Mouse (Mus musculus) retina, adult 2 months (tissue): ENCODE results near the gene Kansl1.

ENCODE experiments used
- DNase-seq: peaks from one replicate; pipeline ENCODE4 v3.0.0-alpha.2; 2012; ENCODE audit warnings: low read depth, low spot score

Kansl1 gene

GRCm38 (mm10) chr11:104309377-104310225, 159.1 kb downstream of the Kansl1 start:
- DNase-seq: no peak

GRCm38 (mm10) chr11:104307136-104307535, 161.5 kb downstream of the Kansl1 start:
- DNase-seq: no peak

GRCm38 (mm10) chr11:104306483-104306882, 162.2 kb downstream of the Kansl1 start:
- DNase-seq: no peak

- no peak for DNase-seq
These were observed 162.9 kb downstream of the Kansl1 start for GRCm38 (mm10) chr11:104305711-104306110.

- DNase-seq: no peak
These were observed 165.3 kb downstream of the Kansl1 start for GRCm38 (mm10) chr11:104303088-104303960.

GRCm38 (mm10) chr11:104302628-104303027, 166.0 kb downstream of the Kansl1 start:
- no peak for DNase-seq

- no peak for DNase-seq
These were observed 171.0 kb downstream of the Kansl1 start for GRCm38 (mm10) chr11:104297671-104298070.

GRCm38 (mm10) chr11:104295656-104296055, 173.0 kb downstream of the Kansl1 start:
- no peak for DNase-seq

- DNase-seq: no peak
These were observed 173.5 kb downstream of the Kansl1 start for GRCm38 (mm10) chr11:104295145-104295544.

GRCm38 (mm10) chr11:104293241-104293640, 175.4 kb downstream of the Kansl1 start:
- DNase-seq: no peak

GRCm38 (mm10) chr11:104292443-104293220, 176.0 kb downstream of the Kansl1 start:
- DNase-seq: no peak

- peak; percentile 22 for DNase-seq
These were observed 179.2 kb downstream of the Kansl1 start for GRCm38 (mm10) chr11:104289199-104290031.

GRCm38 (mm10) chr11:104288835-104289198, 179.8 kb downstream of the Kansl1 start:
- no peak for DNase-seq

GRCm38 (mm10) chr11:104287113-104287512, 181.5 kb downstream of the Kansl1 start:
- DNase-seq: no peak
